Mouse (Mus musculus) intestine, embryonic 15.5 days (tissue): Measurements from ENCODE around the gene Greb1. TPM values are rescaled to one million over a fixed set of nuclear protein-coding genes. Genes with fewer than 3 reads are reported as not detected.

Experiments used
- ATAC-seq: fragments of 200-750 bp; cut with Nextera tagmentation; 2 replicates; pipeline ENCODE4 v1.8.0; 2017; ENCODE audit warnings: moderate TSS enrichment, moderate library complexity
- H3K27ac ChIP-seq: fragments of 300-500 bp; sonication (generic); 2 replicates; pipeline ENCODE4 v1.5.1; 2015; ENCODE audit warnings: mild to moderate bottlenecking, inconsistent platforms
- H3K27me3 ChIP-seq: fragments of 300-500 bp; sonication (generic); replicated peaks from 2 replicates; pipeline ENCODE4 v1.6.1; 2015; ENCODE audit warnings: inconsistent platforms
- H3K36me3 ChIP-seq: fragments of 300-500 bp; sonication (generic); 2 replicates; pipeline ENCODE4 v1.6.1; 2015; ENCODE audit warnings: inconsistent platforms
- H3K4me1 ChIP-seq: fragments of 300-500 bp; sonication (generic); replicated peaks from 2 replicates; pipeline ENCODE4 v1.6.1; 2015; ENCODE audit warnings: inconsistent platforms
- H3K4me2 ChIP-seq: fragments of 300-500 bp; sonication (generic); replicated peaks from 2 replicates; pipeline ENCODE4 v1.6.1; 2015; ENCODE audit warnings: mild to moderate bottlenecking, inconsistent platforms
- H3K4me3 ChIP-seq: fragments of 300-500 bp; sonication (generic); replicated peaks from 2 replicates; pipeline ENCODE4 v1.5.1; 2015; ENCODE audit warnings: inconsistent platforms
- H3K9ac ChIP-seq: fragments of 300-500 bp; sonication (generic); 2 replicates; pipeline ENCODE4 v1.6.1; 2015; ENCODE audit warnings: inconsistent platforms
- H3K9me3 ChIP-seq: fragments of 300-500 bp; sonication (generic); 2 replicates; pipeline ENCODE4 v1.6.1; 2016; ENCODE audit warnings: inconsistent platforms
- WGBS: fragments of 180-500 bp; shearing (Covaris S2); methylation state at CpG from one replicate; pipeline ENCODE4 v1.1.7; 2015; 5-methylcytosine and 5-hydroxymethylcytosine counted together
- polyA plus RNA-seq: library from polyadenylated mRNA; unstranded; fragments of >200 nt; fragmentation: Nextera tagmentation; extraction: Ambion mirVana; gene quantifications from 2 replicates; pipeline ENCODE4 v1.2.1, GENCODE M21; 2015

Gene Greb1
- polyA plus RNA-seq, 1 experiment from 2014 or later, result 5.1 TPM

- no peak overlapping the region for H3K4me2 ChIP-seq
- WGBS, result 70% methylated on average over 5 of the region's 5 CpGs
These were observed 143.5 kb downstream of the Greb1 start for GRCm38 (mm10) chr12:16656906-16657875.

GRCm38 (mm10) chr12:16655604-16656003, 145.1 kb downstream of the Greb1 start:
- Histone ChIP-seq H3K4me1 (peaks cover 8% of the 10 kb centered on the region), H3K4me2 (no peak overlapping the region), H3K36me3 (no peaks in the 10 kb centered on the region), H3K27ac (no peak overlapping the region), H3K9me3 (no peaks in the 10 kb centered on the region), H3K27me3 (peaks cover 29% of the 10 kb centered on the region), H3K4me3 (no peak overlapping the region), H3K9ac (no peak overlapping the region)
- 76% methylated on average over 4 of the region's 4 CpGs for WGBS
- ATAC-seq, result no peak

More at GRCm38 (mm10) chr12:16656906-16657875, 143.5 kb downstream of the Greb1 start:
- H3K9ac ChIP-seq, result no peak overlapping the region
- no peaks in the 10 kb centered on the region for H3K9me3 ChIP-seq
- peaks cover 8% of the 10 kb centered on the region for H3K4me1 ChIP-seq
- H3K36me3 ChIP-seq, result no peaks in the 10 kb centered on the region
- peaks cover 25% of the 10 kb centered on the region for H3K27me3 ChIP-seq
- no peak overlapping the region for H3K4me3 ChIP-seq
- no peak for ATAC-seq
- no peak overlapping the region for H3K27ac ChIP-seq

DNA sequence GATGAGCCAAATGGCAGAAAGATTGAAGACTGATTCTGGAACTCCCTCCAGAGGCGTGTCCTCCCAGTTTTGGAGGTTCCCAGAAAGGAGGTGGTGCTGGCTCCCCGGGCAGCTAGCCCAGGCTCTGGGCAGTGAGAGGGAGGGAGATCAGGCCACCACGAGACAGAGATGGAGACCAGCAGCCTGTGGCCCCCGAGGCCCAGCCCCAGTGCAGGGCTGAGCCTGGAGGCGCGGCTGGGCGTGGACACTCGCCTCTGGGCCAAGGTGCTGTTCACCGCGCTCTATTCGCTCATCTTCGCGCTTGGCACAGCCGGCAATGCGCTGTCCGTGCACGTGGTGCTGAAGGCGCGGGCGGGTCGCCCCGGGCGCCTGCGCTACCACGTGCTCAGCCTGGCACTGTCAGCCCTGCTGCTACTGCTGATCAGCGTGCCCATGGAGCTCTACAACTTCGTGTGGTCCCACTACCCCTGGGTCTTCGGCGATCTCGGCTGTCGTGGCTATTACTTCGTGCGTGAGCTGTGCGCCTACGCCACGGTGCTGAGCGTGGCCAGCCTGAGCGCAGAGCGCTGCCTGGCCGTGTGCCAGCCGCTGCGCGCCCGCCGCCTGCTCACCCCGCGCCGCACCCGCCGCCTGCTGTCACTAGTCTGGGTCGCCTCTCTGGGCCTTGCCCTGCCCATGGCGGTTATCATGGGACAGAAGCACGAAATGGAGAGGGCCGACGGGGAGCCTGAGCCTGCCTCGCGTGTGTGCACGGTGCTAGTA, 147.2 kb downstream of the Greb1 start, which contains the start of gene Ntsr2:
Ntsr2 (plus strand) TSS at position 51 of the 762 bp plus-strand sequence.
- H3K27me3 ChIP-seq, result peaks cover 29% of the 10 kb centered on the region
- peak within 1 kb of the TSS; percentile 23; the same call in 1 of the 2 replicates for H3K4me3 ChIP-seq
- H3K36me3 ChIP-seq, result no peaks in the 10 kb centered on the region
- no peak within 1 kb of the TSS for H3K9ac ChIP-seq
- no peaks in the 10 kb centered on the region for H3K9me3 ChIP-seq
- peaks cover 8% of the 10 kb centered on the region for H3K4me1 ChIP-seq
- H3K27ac ChIP-seq, result no peak within 1 kb of the TSS
- WGBS, result 7% methylated on average over 58 of the region's 58 CpGs
- H3K4me2 ChIP-seq, result peak within 1 kb of the TSS; percentile 70
- peak; percentile 94 for ATAC-seq

DNA sequence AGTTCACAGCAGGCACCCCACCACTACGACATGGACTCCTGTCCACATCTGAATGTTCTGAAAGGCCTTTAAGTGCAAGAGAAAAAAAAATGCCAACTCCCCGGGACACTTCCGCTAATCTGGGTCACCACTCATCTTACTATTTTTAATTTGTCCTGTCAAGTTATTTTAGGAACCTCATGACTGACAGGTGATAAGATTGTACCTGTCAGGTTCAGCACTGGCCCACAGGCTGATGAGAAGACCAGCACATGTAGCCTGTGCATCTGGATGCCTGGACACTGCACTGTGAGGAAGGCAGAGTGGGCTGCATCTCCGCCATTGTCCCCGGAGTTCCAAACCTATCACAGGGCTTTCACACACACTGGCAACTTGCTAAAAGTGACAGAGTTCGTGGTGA, 150.9 kb downstream of the Greb1 start:
- H3K9me3 ChIP-seq, result no peaks in the 10 kb centered on the region
- ATAC-seq, result no peak
- H3K4me2 ChIP-seq, result no peak overlapping the region
- H3K27me3 ChIP-seq, result peaks cover 24% of the 10 kb centered on the region
- no peaks in the 10 kb centered on the region for H3K36me3 ChIP-seq
- no peak overlapping the region for H3K9ac ChIP-seq
- H3K27ac ChIP-seq, result no peak overlapping the region
- no peak overlapping the region for H3K4me3 ChIP-seq
- WGBS, result 83% methylated on average over 6 of the region's 6 CpGs
- H3K4me1 ChIP-seq, result peaks cover 8% of the 10 kb centered on the region

- H3K9ac ChIP-seq, result no peak overlapping the region
- peaks cover under 1% of the 10 kb centered on the region; the same call in 1 of the 2 replicates for H3K4me1 ChIP-seq
- no peak overlapping the region for H3K4me2 ChIP-seq
- 86% methylated on average over 6 of the region's 6 CpGs for WGBS
- H3K4me3 ChIP-seq, result no peak overlapping the region
- H3K27ac ChIP-seq, result no peak overlapping the region
- ATAC-seq, result no peak
- H3K9me3 ChIP-seq, result no peaks in the 10 kb centered on the region
- peaks cover 9% of the 10 kb centered on the region for H3K27me3 ChIP-seq
- no peaks in the 10 kb centered on the region for H3K36me3 ChIP-seq
These were observed 152.4 kb downstream of the Greb1 start for GRCm38 (mm10) chr12:16648273-16648672.

- Histone ChIP-seq H3K4me2 (no peak overlapping the region), H3K9me3 (no peaks in the 10 kb centered on the region), H3K4me1 (no peaks in the 10 kb centered on the region), H3K4me3 (no peak overlapping the region), H3K27ac (no peak overlapping the region), H3K27me3 (0 out of 2 replicates have a peak, but pooled peaks cover 2% of the 10 kb centered on the region), H3K9ac (no peak overlapping the region), H3K36me3 (no peaks in the 10 kb centered on the region)
- WGBS, result 49% methylated on average over 9 of the region's 9 CpGs
- no peak for ATAC-seq
These were observed 153.8 kb downstream of the Greb1 start for GRCm38 (mm10) chr12:16646780-16647409.

DNA sequence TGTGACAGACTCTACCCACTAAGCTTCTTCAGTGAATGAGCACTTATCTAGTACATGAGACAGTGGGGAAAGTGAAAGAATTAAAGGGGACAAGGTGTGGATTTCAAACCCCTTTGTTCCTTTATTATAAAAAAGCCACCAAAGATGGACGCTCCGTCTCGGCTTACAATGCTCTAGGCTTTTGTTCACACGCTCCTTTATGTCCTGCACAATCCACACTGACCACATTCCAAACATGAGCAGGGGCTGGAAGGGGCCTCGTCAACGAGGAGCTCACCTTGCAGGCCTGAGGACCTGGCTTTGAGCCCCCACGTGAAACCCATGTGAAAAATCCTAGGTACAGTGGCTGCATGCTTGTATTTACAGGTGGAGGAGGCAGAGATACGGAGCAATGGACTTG, 156.0 kb downstream of the Greb1 start:
- no peaks in the 10 kb centered on the region for H3K4me1 ChIP-seq
- no peak overlapping the region for H3K27ac ChIP-seq
- no peak for ATAC-seq
- H3K9me3 ChIP-seq, result no peaks in the 10 kb centered on the region
- no peak overlapping the region for H3K4me2 ChIP-seq
- no peak overlapping the region for H3K9ac ChIP-seq
- 67% methylated on average over 8 of the region's 8 CpGs for WGBS
- H3K27me3 ChIP-seq, result no peaks in the 10 kb centered on the region
- no peak overlapping the region for H3K4me3 ChIP-seq
- no peaks in the 10 kb centered on the region for H3K36me3 ChIP-seq

DNA sequence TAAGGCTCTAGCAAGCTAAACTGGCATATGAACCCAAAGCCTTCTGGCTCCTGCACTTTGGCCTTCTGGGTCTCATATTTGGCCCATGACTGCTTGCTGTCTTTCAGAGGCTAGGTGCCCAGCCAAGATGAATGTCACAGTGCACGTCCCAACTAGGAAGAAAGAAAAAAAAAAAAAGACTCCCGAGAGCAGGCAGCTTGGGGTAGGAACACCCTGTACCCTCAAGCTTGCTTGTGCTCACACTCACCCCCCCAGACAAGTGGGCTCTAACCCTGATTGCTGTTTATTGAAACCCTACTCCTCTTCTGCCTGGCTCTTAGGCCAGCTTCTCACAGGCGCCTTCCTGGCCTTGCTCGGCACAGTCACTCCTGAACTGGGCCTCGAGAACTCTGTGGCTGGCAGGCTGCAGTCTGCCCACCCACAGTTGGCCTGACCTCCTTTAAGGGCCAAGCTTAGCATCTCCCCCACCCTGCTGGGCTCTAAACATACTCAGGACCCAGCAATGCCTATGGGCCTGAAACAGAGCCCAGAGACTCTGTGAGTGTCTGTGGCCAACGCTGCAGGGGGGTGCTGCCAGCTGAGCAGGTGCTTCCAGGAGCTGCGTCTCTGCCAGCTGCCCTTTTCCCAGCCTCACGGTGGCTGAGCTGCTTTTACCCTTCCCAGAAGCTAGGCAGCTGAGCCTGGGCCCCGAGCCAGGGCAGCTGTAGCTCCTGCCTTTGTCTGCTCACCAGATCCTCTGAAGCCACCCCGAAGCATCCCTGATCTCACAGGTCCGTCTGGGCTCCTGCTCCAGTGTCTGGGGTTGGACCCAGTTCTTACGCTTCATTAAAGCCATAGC, 157.0 kb downstream of the Greb1 start:
- H3K9me3 ChIP-seq, result no peaks in the 10 kb centered on the region
- ATAC-seq, result peak; percentile 68
- no peak overlapping the region for H3K4me3 ChIP-seq
- H3K27me3 ChIP-seq, result no peaks in the 10 kb centered on the region
- no peak overlapping the region for H3K4me2 ChIP-seq
- no peak overlapping the region for H3K9ac ChIP-seq
- no peaks in the 10 kb centered on the region for H3K4me1 ChIP-seq
- H3K36me3 ChIP-seq, result no peaks in the 10 kb centered on the region
- no peak overlapping the region for H3K27ac ChIP-seq
- 45% methylated on average over 12 of the region's 12 CpGs for WGBS

GRCm38 (mm10) chr12:16642000-16642399, 158.7 kb downstream of the Greb1 start:
- Histone ChIP-seq H3K9ac (no peak overlapping the region), H3K27ac (no peak overlapping the region), H3K36me3 (no peaks in the 10 kb centered on the region), H3K9me3 (no peaks in the 10 kb centered on the region), H3K4me1 (no peaks in the 10 kb centered on the region), H3K27me3 (no peaks in the 10 kb centered on the region), H3K4me2 (no peak overlapping the region), H3K4me3 (no peak overlapping the region)
- WGBS, result 55% methylated on average over 5 of the region's 5 CpGs
- no peak for ATAC-seq

DNA sequence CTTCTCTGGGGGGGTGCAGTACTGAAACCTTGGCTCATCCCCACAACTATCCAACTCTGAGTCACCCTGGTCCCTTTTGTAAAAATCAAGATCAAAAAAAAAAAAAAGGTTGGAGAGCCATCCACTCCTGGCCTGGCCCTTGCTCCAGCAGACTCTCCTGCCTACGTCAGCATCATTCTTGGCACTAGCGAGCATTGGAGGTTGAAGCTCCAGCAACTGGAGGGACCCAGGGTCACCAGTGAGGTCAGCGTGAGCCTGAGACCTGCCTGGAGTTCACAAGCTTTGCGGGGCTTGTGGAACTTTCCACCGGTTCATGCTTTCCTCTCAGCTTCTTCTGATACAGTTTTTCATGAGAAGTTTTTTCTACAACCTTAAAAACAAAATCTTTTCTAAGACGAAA, 160.6 kb downstream of the Greb1 start:
- Histone ChIP-seq H3K9me3 (no peaks in the 10 kb centered on the region), H3K4me3 (no peak overlapping the region), H3K27ac (no peak overlapping the region), H3K4me1 (no peaks in the 10 kb centered on the region), H3K4me2 (no peak overlapping the region), H3K9ac (no peak overlapping the region), H3K36me3 (no peaks in the 10 kb centered on the region), H3K27me3 (no peaks in the 10 kb centered on the region)
- 84% methylated on average over 6 of the region's 6 CpGs for WGBS
- no peak for ATAC-seq

GRCm38 (mm10) chr12:16639078-16639771, 161.5 kb downstream of the Greb1 start:
- Histone ChIP-seq H3K36me3 (no peaks in the 10 kb centered on the region), H3K4me1 (no peaks in the 10 kb centered on the region), H3K9me3 (no peaks in the 10 kb centered on the region), H3K4me3 (no peak overlapping the region), H3K27ac (no peak overlapping the region), H3K4me2 (no peak overlapping the region), H3K27me3 (no peaks in the 10 kb centered on the region), H3K9ac (no peak overlapping the region)
- no peak for ATAC-seq
- 68% methylated on average over 12 of the region's 12 CpGs for WGBS
